Comparison of ENCODE assay signal across 13 mouse cellular contexts in the genomic region with DNA sequence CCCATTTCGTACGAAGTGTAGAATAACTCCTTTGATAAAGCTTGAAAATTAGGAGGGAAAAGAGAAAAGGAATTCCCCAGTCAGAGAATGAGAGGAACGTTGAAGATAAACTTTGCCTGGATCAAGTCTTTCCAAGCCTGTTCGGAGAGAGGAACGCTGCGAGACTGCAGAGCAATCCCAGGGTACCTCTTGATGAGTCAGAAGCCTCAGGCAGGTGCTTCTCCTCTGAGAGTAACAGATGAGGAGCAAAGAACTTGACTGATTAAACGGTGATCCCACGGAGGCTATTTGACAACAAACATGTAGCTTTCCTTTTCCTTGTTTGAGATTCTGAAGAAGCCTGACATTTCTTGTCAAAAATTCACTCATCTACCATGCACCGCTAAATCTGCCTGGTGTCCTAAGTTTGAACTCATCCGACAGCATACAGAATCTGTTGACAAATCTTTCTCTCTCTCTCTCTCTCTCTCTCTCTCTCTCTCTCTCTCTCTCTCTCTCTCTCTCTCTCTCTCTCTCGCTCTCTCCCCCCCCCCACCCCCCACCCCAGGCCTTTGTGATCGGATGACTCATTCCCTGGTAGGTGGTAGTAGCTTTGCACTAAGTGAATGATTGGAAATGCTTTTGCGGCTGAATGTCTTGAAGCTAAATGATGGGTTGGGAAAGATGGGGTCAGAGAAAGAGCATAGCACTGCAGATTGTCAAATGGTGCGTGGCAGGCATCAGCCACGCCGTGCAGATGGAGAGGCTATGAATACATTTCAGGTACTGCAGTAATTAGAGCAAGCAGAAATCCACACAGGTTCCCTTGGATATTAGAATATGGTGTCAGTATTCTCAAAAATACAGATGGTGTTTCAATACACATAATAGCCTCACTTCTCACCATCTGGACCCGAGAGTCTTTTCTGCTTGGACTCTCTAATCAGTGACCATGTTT.
DNase-seq lines count a peak whose midpoint lies in the region; ATAC-seq and TF ChIP-seq lines count a peak whose summit lies in the region.
"Had no signal": no experiment of that assay in that cellular context is flagged by ENCODE, and none has a peak within 500 bp of the region (broad histone marks: within the 10 kb centered on the region; RNA-seq: fewer than 3 reads in every experiment).

No protein-coding gene starts in this region.

- no peaks in the 10 kb centered on the region for H3K9me3 ChIP-seq in forebrain, postnatal 0 days (ENCODE audit: low read length)
- H3K9me3 ChIP-seq in neural tube, embryonic 13.5 days: no peaks in the 10 kb centered on the region
- H3K9me3 ChIP-seq: embryonic facial prominence, embryonic 15.5 days; lung, embryonic 15.5 days had no signal

- no peak overlapping the region for H3K4me3 ChIP-seq in forebrain, postnatal 0 days (ENCODE audit: low read depth, low read length)
- no peak overlapping the region for H3K4me3 ChIP-seq in neural tube, embryonic 13.5 days
- H3K4me3 ChIP-seq: embryonic facial prominence, embryonic 15.5 days; lung, embryonic 15.5 days had no signal

- intact Hi-C loops in gastrocnemius, postnatal 36 days (cut with DNase I): no loop called here

- 0 out of 2 replicates have a peak overlapping the region, but pooled peaks have one; percentile 15 for H3K27ac ChIP-seq in forebrain, postnatal 0 days (ENCODE audit: low read depth, low read length)
- H3K27ac ChIP-seq in neural tube, embryonic 13.5 days (replicated peaks): peak overlapping the region; percentile 53
- H3K27ac ChIP-seq: embryonic facial prominence, embryonic 15.5 days; lung, embryonic 15.5 days had no signal

- no peak overlapping the region for H3K9ac ChIP-seq in forebrain, postnatal 0 days
- no peak overlapping the region for H3K9ac ChIP-seq in neural tube, embryonic 13.5 days
- H3K9ac ChIP-seq: embryonic facial prominence, embryonic 15.5 days; lung, embryonic 15.5 days had no signal

- no peaks in the 10 kb centered on the region for H3K27me3 ChIP-seq in forebrain, postnatal 0 days (ENCODE audit: insufficient read depth, low read length)
- H3K27me3 ChIP-seq in neural tube, embryonic 13.5 days: no peaks in the 10 kb centered on the region
- H3K27me3 ChIP-seq: embryonic facial prominence, embryonic 15.5 days; lung, embryonic 15.5 days had no signal

- H3K4me1 ChIP-seq in forebrain, postnatal 0 days (ENCODE audit: insufficient read depth): no peaks in the 10 kb centered on the region
- peaks cover 9% of the 10 kb centered on the region for H3K4me1 ChIP-seq in neural tube, embryonic 13.5 days (replicated peaks)
- H3K4me1 ChIP-seq: embryonic facial prominence, embryonic 15.5 days; lung, embryonic 15.5 days had no signal

- ATAC-seq in frontal cortex, adult (ENCODE audit: low TSS enrichment): peak; percentile 93
- ATAC-seq in forebrain, postnatal 0 days: peak; percentile 81
- ATAC-seq in neural tube, embryonic 13.5 days (ENCODE audit: low read depth): peak; percentile 89

- no peak for TF ChIP-seq CTCF in forebrain, postnatal 0 days (IDR thresholded peaks at IDR 0.05; ENCODE audit: low read depth)

- no peaks in the 10 kb centered on the region for H3K36me3 ChIP-seq in forebrain, postnatal 0 days (ENCODE audit: insufficient read depth)
- H3K36me3 ChIP-seq in neural tube, embryonic 13.5 days: no peaks in the 10 kb centered on the region
- H3K36me3 ChIP-seq: embryonic facial prominence, embryonic 15.5 days; lung, embryonic 15.5 days had no signal

- DNase-seq in frontal cortex, postnatal 25 days (ENCODE audit: low spot score in 2 of 2): no peak
- DNase-seq in cerebellum, adult 18-20 months: peak; percentile 18 to 25
- peak; percentile 38 for DNase-seq in forebrain, postnatal 0 days
- DNase-seq in gastrocnemius, postnatal 36 days: no peak
- no peak for DNase-seq in thymus, postnatal 10 days (ENCODE audit: low spot score in 2 of 2)
- no peak for DNase-seq in thymus, postnatal 0 days (ENCODE audit: low spot score)
- DNase-seq: gastrocnemius, postnatal 14 days; heart, postnatal 14 days; kidney, postnatal 10 days had no signal

- H3K4me2 ChIP-seq in forebrain, postnatal 0 days (ENCODE audit: low read depth): no peak overlapping the region
- peak overlapping the region; percentile 27 for H3K4me2 ChIP-seq in neural tube, embryonic 13.5 days
- H3K4me2 ChIP-seq: embryonic facial prominence, embryonic 15.5 days; lung, embryonic 15.5 days had no signal

- WGBS in forebrain, postnatal 0 days: 56% methylated on average over 16 of the region's 17 CpGs
- WGBS in neural tube, embryonic 13.5 days: 46% methylated on average over 15 of the region's 17 CpGs

Comparison
In these comparisons a context has a peak if more than half of its experiments do, and no peak if none do; other contexts are left out.
1. DNase-seq: peak in cerebellum, adult 18-20 months (2 of 2) and forebrain, postnatal 0 days (single experiment); none in frontal cortex, postnatal 25 days (0 of 2), gastrocnemius, postnatal 36 days (0 of 2), thymus, postnatal 10 days (0 of 2) and thymus, postnatal 0 days (single experiment).
2. Peak in every context shown above with its lines, with median percentiles within 50 percentile points of each other: ATAC-seq.